Mouse (Mus musculus) liver, embryonic 14.5 days (tissue): ENCODE results near the gene Cog1. TPM values are rescaled to one million over a fixed set of nuclear protein-coding genes. Genes with fewer than 3 reads are reported as not detected.

ENCODE experiments used
- ATAC-seq: fragments of 200-750 bp; cut with Nextera tagmentation; 2 replicates; pipeline ENCODE4 v1.8.0; 2017; ENCODE audit warnings: moderate number of reproducible peaks, mild to moderate bottlenecking, moderate library complexity; ENCODE audit not compliant: insufficient read depth
- DNase-seq, 3 experiments: peaks; one replicate each; pipeline ENCODE4 v3.0.0-alpha.2; 2012 to 2013; ENCODE audit warnings: low read depth in 3 of 3, low spot score in 3 of 3
- H3K27ac ChIP-seq: fragments of 300-500 bp; sonication (generic); 2 replicates; pipeline ENCODE4 v1.5.1; 2014; ENCODE audit warnings: moderate library complexity, mild to moderate bottlenecking, control low read depth, inconsistent platforms
- H3K27me3 ChIP-seq: fragments of 300-500 bp; sonication (generic); 2 replicates; pipeline ENCODE4 v1.6.1; 2014; ENCODE audit warnings: mild to moderate bottlenecking, low read length, moderate library complexity; ENCODE audit not compliant: control insufficient read depth, insufficient read depth
- H3K36me3 ChIP-seq: fragments of 300-500 bp; sonication (generic); replicated peaks from 2 replicates; pipeline ENCODE4 v1.6.1; 2014; ENCODE audit warnings: low read depth; ENCODE audit not compliant: control insufficient read depth, insufficient read depth
- H3K4me1 ChIP-seq, 2 experiments: fragments of 200-500 bp in 1 of 2; fragments of 300-500 bp in 1 of 2; sonication (generic) in 1 of 2; replicated peaks; 2 replicates each; pipeline ENCODE4 v1.6.1; 2012 to 2014; ENCODE audit warnings: antibody characterized with exemption in 1 of 2, inconsistent platforms in 1 of 2, low read length in 1 of 2; ENCODE audit not compliant: control insufficient read depth in 2 of 2, insufficient read depth in 2 of 2
- H3K4me2 ChIP-seq: fragments of 300-500 bp; sonication (generic); 2 replicates; pipeline ENCODE4 v1.6.1; 2014; ENCODE audit warnings: low read depth, mild to moderate bottlenecking, control low read depth, moderate library complexity
- H3K4me3 ChIP-seq, 2 experiments: fragments of 200-500 bp in 1 of 2; fragments of 300-500 bp in 1 of 2; sonication (generic) in 1 of 2; 2 replicates each; pipeline ENCODE4 v1.5.1; 2012 to 2014; ENCODE audit warnings: low read depth in 2 of 2, low read length in 2 of 2, mild to moderate bottlenecking in 2 of 2, control low read depth in 1 of 2, inconsistent platforms in 1 of 2, moderate library complexity in 1 of 2; ENCODE audit not compliant: insufficient read depth in 1 of 2
- H3K9ac ChIP-seq: fragments of 300-500 bp; sonication (generic); replicated peaks from 2 replicates; pipeline ENCODE4 v1.6.1; 2014; ENCODE audit warnings: mild to moderate bottlenecking, control low read depth, moderate library complexity
- H3K9me3 ChIP-seq: fragments of 300-500 bp; sonication (generic); 2 replicates; pipeline ENCODE4 v1.6.1; 2016; ENCODE audit warnings: low read length, mixed read lengths; ENCODE audit not compliant: control insufficient read depth
- CTCF ChIP-seq: IDR thresholded peaks from 2 replicates; pipeline ENCODE4 v1.5.1; 2016; ENCODE audit warnings: antibody characterized with exemption, low read depth, control low read depth
- EP300 ChIP-seq: IDR thresholded peaks from 2 replicates; pipeline ENCODE4 v1.6.1; 2016; ENCODE audit warnings: antibody characterized with exemption, low read depth
- WGBS: fragments of 180-500 bp; shearing (Covaris S2); extraction: QIAGEN DNeasy Blood & Tissue Kit; methylation state at CpG from one replicate; pipeline ENCODE4 v1.1.7; 2014; ENCODE audit not compliant: insufficient replicate concordance; 5-methylcytosine and 5-hydroxymethylcytosine counted together
- polyA plus RNA-seq, 2 experiments: library from polyadenylated mRNA; depleted of rRNA in 1 of 2; stranded (reverse) in 1 of 2; unstranded in 1 of 2; fragments of >200 nt; fragmentation: Nextera tagmentation in 1 of 2; extraction: Ambion mirVana in 1 of 2; gene quantifications; 2 replicates each; pipeline versions ENCODE4 v1.2.1 to v1.2.3; 2012 to 2014

Gene Cog1
- polyA plus RNA-seq, 2 experiments = 9.3 to 12.9 TPM

DNA sequence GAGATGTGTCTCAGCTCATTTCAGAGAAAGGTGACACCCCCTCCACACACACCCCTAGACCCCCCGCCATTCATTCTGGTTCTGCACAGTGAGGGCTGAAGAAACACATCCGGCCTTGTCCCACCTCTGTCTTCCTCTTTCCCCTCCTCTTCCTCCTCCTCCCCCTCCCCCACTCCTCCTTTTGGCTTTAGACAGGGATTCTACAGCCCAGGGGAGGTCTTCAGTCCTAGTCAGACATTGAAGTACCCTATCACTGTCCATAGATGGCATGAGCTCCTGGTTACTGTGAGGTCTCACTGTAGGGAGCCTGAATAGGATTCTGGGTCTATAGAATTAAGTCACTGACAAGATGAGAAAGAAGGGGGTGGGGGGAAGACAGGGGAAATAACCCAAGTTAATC, 28.0 kb upstream of the Cog1 start:
- H3K4me3 ChIP-seq = no peak overlapping the region
- no peak overlapping the region for H3K9ac ChIP-seq
- no peak overlapping the region for H3K4me2 ChIP-seq
- H3K4me1 ChIP-seq = peaks cover 0 to 8% of the 10 kb centered on the region in 2 experiments; a peak in 2 of 4 replicates
- TF ChIP-seq EP300 (no peak), CTCF (no peak)
- H3K9me3 ChIP-seq = no peaks in the 10 kb centered on the region
- no peaks in the 10 kb centered on the region for H3K36me3 ChIP-seq
- WGBS = 24% methylated on average over 2 of the region's 2 CpGs
- ATAC-seq = no peak
- no peak for DNase-seq
- no peak overlapping the region for H3K27ac ChIP-seq
- peaks cover 24% of the 10 kb centered on the region for H3K27me3 ChIP-seq

DNA sequence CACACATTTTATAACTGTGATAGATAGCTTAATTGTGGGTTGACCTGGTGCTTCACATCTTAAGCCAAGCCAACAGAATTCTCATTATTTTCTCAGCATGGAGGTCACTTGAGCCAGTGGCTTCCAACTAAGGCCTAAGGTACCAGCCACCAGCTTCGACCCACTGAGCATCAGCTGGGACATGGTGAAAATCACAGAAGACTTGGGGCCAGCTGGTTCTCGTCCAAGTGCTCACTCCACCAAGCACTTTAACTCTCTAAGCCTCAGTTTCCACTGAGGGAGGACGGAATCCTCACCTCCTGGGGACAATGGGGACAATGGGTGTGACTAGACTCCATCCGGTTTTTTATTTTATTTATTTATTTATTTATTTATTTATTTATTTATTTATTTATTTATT, 26.9 kb upstream of the Cog1 start:
- H3K4me2 ChIP-seq = no peak overlapping the region

DNA sequence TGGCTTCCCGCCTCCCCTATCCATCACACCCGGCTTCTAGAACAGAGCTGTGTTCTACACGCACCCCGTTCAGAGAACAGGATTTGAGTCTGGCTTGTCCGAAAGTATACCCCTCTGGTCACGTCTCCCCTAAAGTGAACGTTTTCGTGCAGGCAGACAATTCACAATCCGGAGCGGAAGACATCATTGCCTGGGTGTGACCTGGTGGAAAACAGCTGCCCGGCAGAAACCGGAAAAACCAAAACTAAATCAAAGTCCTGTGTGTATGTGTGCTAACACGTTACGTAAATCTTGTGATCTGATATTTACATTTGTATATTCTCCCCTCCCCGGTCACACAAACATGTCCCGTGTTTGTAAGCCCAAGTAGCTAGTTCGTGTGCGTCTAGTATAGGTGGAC, 23.5 kb upstream of the Cog1 start:
- ATAC-seq (no peak), DNase-seq (no peak)
- peaks cover 6% of the 10 kb centered on the region for H3K27me3 ChIP-seq
- no peaks in the 10 kb centered on the region for H3K9me3 ChIP-seq
- H3K27ac ChIP-seq = no peak overlapping the region
- no peak overlapping the region for H3K9ac ChIP-seq
- no peak overlapping the region for H3K4me2 ChIP-seq
- 76% methylated on average over 18 of the region's 18 CpGs for WGBS
- H3K4me1 ChIP-seq = no peaks in the 10 kb centered on the region; a peak in 1 of 4 replicates
- no peaks in the 10 kb centered on the region for H3K36me3 ChIP-seq
- no peak overlapping the region for H3K4me3 ChIP-seq
- no peak for TF ChIP-seq EP300
- no peak for TF ChIP-seq CTCF

More for the DNA sequence above, 26.9 kb upstream of the Cog1 start:
- peaks cover 0 to 6% of the 10 kb centered on the region in 2 experiments; a peak in 2 of 4 replicates for H3K4me1 ChIP-seq
- no peak for ATAC-seq
- no peak overlapping the region for H3K4me3 ChIP-seq
- peaks cover 24% of the 10 kb centered on the region for H3K27me3 ChIP-seq
- no peak for TF ChIP-seq CTCF
- no peak for TF ChIP-seq EP300
- no peak overlapping the region for H3K9ac ChIP-seq
- H3K36me3 ChIP-seq = no peaks in the 10 kb centered on the region
- DNase-seq = no peak
- 56% methylated on average over 4 of the region's 4 CpGs for WGBS
- no peak overlapping the region for H3K27ac ChIP-seq
- H3K9me3 ChIP-seq = no peaks in the 10 kb centered on the region

DNA sequence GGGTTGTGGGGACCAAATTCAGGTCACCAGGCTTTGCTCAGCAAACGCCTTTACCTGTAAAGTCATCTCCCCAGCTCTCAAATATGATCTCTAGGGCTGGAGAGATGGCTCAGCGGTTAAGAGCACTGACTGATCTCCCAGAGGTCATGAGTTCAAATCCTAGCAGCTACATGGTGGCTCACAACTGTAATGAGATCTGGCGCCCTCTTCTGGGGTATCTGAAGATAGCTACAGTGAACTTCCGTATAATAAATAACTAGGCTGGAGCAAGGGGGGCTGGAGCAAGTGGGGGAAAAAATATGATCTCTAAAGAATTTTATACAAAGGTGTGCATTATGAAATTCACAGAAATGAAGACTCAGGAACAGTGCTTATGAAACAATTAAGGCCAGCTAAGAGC, 21.2 kb upstream of the Cog1 start:
- ATAC-seq (no peak), DNase-seq (no peak)
- Histone ChIP-seq H3K27ac (no peak overlapping the region), H3K4me2 (no peak overlapping the region), H3K9ac (no peak overlapping the region), H3K36me3 (no peaks in the 10 kb centered on the region), H3K9me3 (no peaks in the 10 kb centered on the region), H3K4me3 (no peak overlapping the region), H3K4me1 (no peaks in the 10 kb centered on the region; a peak in 1 of 4 replicates), H3K27me3 (no peaks in the 10 kb centered on the region)
- WGBS = 38% methylated on average over 4 of the region's 4 CpGs
- TF ChIP-seq EP300 (no peak), CTCF (peak; percentile 43)

DNA sequence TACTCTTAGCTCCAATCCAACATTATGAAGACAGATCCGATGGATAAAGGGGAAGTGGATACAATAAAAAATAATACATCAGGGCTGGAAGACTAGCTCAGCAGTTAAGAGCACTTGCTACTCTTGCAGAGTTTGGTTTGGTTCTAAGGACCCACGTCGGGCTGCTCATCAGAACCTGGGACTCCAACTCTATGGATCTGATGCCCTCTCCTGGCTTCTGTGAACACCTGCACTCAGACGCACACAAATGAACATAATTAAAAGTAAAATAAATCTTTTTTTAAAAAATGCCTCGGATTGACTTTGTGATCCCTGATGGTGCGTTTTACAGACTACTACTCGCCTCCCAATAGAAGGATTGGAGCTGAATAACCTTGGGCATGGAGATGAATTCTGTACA, 18.3 kb upstream of the Cog1 start:
- no peaks in the 10 kb centered on the region for H3K27me3 ChIP-seq
- ATAC-seq (no peak), DNase-seq (no peak)
- H3K9me3 ChIP-seq = no peaks in the 10 kb centered on the region
- 39% methylated on average over 7 of the region's 7 CpGs for WGBS
- TF ChIP-seq CTCF (0 out of 2 replicates have a peak, but pooled peaks have one; percentile 23), EP300 (no peak)
- no peaks in the 10 kb centered on the region for H3K4me1 ChIP-seq
- no peak overlapping the region for H3K4me2 ChIP-seq
- no peak overlapping the region for H3K4me3 ChIP-seq
- no peaks in the 10 kb centered on the region for H3K36me3 ChIP-seq
- no peak overlapping the region for H3K27ac ChIP-seq
- no peak overlapping the region for H3K9ac ChIP-seq
